Mouse (Mus musculus) heart, embryonic 12.5 days (tissue): ENCODE data around the gene Ttc34. TPM values are rescaled to one million over a fixed set of nuclear protein-coding genes. Genes with fewer than 3 reads are reported as not detected.

Source experiments
- ATAC-seq: fragments of 200-750 bp; cut with Nextera tagmentation; 2 replicates; pipeline ENCODE4 v1.8.0; 2017; ENCODE audit warnings: moderate TSS enrichment, moderate library complexity; ENCODE audit not compliant: insufficient number of reproducible peaks, low FRiP score
- H3K27ac ChIP-seq: fragments of 300-500 bp; sonication (generic); 2 replicates; pipeline ENCODE4 v1.5.1; 2016; ENCODE audit warnings: mild to moderate bottlenecking, moderate library complexity; ENCODE audit not compliant: poor library complexity, severe bottlenecking
- H3K27me3 ChIP-seq: fragments of 300-500 bp; sonication (generic); replicated peaks from 2 replicates; pipeline ENCODE4 v1.6.1; 2016; ENCODE audit warnings: mild to moderate bottlenecking, moderate library complexity
- H3K36me3 ChIP-seq: fragments of 300-500 bp; sonication (generic); 2 replicates; pipeline ENCODE4 v1.6.1; 2016; ENCODE audit warnings: mild to moderate bottlenecking, moderate library complexity
- H3K4me1 ChIP-seq: fragments of 300-500 bp; sonication (generic); replicated peaks from 2 replicates; pipeline ENCODE4 v1.6.1; 2016; ENCODE audit warnings: mild to moderate bottlenecking
- H3K4me2 ChIP-seq: fragments of 300-500 bp; sonication (generic); 2 replicates; pipeline ENCODE4 v1.6.1; 2016; ENCODE audit warnings: mild to moderate bottlenecking, moderate library complexity
- H3K4me3 ChIP-seq: fragments of 300-500 bp; sonication (generic); 2 replicates; pipeline ENCODE4 v1.5.1; 2016; ENCODE audit warnings: mild to moderate bottlenecking
- H3K9ac ChIP-seq: fragments of 300-500 bp; sonication (generic); 2 replicates; pipeline ENCODE4 v1.6.1; 2016; ENCODE audit warnings: mild to moderate bottlenecking, moderate library complexity
- H3K9me3 ChIP-seq: fragments of 300-500 bp; sonication (generic); replicated peaks from 2 replicates; pipeline ENCODE4 v1.6.1; 2016; ENCODE audit warnings: mild to moderate bottlenecking, moderate library complexity
- WGBS: fragments of 180-500 bp; shearing (Covaris S2); methylation state at CpG from one replicate; pipeline ENCODE4 v1.1.7; 2016; 5-methylcytosine and 5-hydroxymethylcytosine counted together
- polyA plus RNA-seq: library from polyadenylated mRNA; unstranded; fragments of >200 nt; fragmentation: Nextera tagmentation; extraction: Ambion mirVana; gene quantifications from 2 replicates; pipeline ENCODE4 v1.2.1, GENCODE M21; 2016

Gene Ttc34
- 0.11 and 0.62 TPM in 2 replicates for polyA plus RNA-seq

DNA sequence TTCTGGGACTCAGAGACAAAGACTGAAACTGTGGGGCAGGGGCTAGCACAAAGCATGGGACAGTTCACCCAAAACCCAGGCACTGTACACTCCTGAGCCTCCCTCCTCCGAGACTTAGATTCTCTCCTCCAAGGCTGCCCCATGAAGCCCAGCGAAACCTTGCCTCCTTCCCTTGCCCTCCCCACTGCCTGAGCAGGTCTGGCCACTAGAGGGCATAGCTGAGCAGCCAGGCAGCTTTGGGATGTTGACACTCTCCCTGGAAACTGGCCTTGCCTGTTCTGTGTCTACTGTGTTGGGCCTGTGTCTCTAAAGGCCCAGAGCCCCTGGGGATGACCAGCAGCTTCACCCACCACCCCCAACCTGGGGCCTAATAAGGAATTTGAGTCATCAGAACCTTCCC is at the start of gene Ttc34:
Gene Ttc34 (plus strand): TSS at position 290 of the 400 bp plus-strand sequence.
- no peak within 1 kb of the TSS for H3K9ac ChIP-seq
- no peak for ATAC-seq
- H3K4me3 ChIP-seq = no peak within 1 kb of the TSS
- H3K27ac ChIP-seq = no peak within 1 kb of the TSS
- H3K27me3 ChIP-seq = peaks cover 36% of the 10 kb centered on the region
- 55% methylated on average over 2 of the region's 2 CpGs for WGBS
- no peak within 1 kb of the TSS for H3K4me2 ChIP-seq
- no peaks in the 10 kb centered on the region for H3K4me1 ChIP-seq
- no peaks in the 10 kb centered on the region for H3K36me3 ChIP-seq
- H3K9me3 ChIP-seq = no peaks in the 10 kb centered on the region

GRCm38 (mm10) chr4:154787960-154788702 is 49.1 kb upstream of the Ttc34 start:
- WGBS = 37% methylated on average over 13 of the region's 13 CpGs
- Histone ChIP-seq H3K36me3 (no peaks in the 10 kb centered on the region), H3K9ac (peak overlapping the region; percentile 36; the same call in 1 of the 2 replicates), H3K9me3 (no peaks in the 10 kb centered on the region), H3K27ac (peak overlapping the region; percentile 51), H3K4me2 (no peak overlapping the region), H3K27me3 (0 out of 2 replicates have a peak, but pooled peaks cover 3% of the 10 kb centered on the region), H3K4me3 (no peak overlapping the region), H3K4me1 (peaks cover 41% of the 10 kb centered on the region)
- no peak for ATAC-seq

- no peak overlapping the region for H3K27ac ChIP-seq
- no peak for ATAC-seq
- H3K27me3 ChIP-seq = peaks cover 14% of the 10 kb centered on the region
- peaks cover 18% of the 10 kb centered on the region for H3K4me1 ChIP-seq
- no peak overlapping the region for H3K9ac ChIP-seq
- no peaks in the 10 kb centered on the region for H3K36me3 ChIP-seq
- 87% methylated on average over 7 of the region's 7 CpGs for WGBS
- H3K9me3 ChIP-seq = no peaks in the 10 kb centered on the region
- H3K4me2 ChIP-seq = no peak overlapping the region
- no peak overlapping the region for H3K4me3 ChIP-seq
Observed at GRCm38 (mm10) chr4:154791894-154792293, 45.4 kb upstream of the Ttc34 start.

GRCm38 (mm10) chr4:154793499-154793898 is 43.8 kb upstream of the Ttc34 start:
- Histone ChIP-seq H3K4me3 (no peak overlapping the region), H3K9me3 (no peaks in the 10 kb centered on the region), H3K36me3 (no peaks in the 10 kb centered on the region), H3K9ac (no peak overlapping the region), H3K4me1 (peaks cover 6% of the 10 kb centered on the region), H3K27me3 (peaks cover 18% of the 10 kb centered on the region), H3K27ac (no peak overlapping the region), H3K4me2 (no peak overlapping the region)
- 64% methylated on average over 7 of the region's 7 CpGs for WGBS
- no peak for ATAC-seq

- H3K9me3 ChIP-seq = no peaks in the 10 kb centered on the region
- peaks cover 54% of the 10 kb centered on the region for H3K27me3 ChIP-seq
- H3K9ac ChIP-seq = no peak overlapping the region
- no peak overlapping the region for H3K27ac ChIP-seq
- H3K4me3 ChIP-seq = no peak overlapping the region
- H3K4me1 ChIP-seq = 0 out of 2 replicates have a peak, but pooled peaks cover 8% of the 10 kb centered on the region
- ATAC-seq = no peak
- no peaks in the 10 kb centered on the region for H3K36me3 ChIP-seq
- H3K4me2 ChIP-seq = no peak overlapping the region
- 4% methylated on average over 4 of the region's 4 CpGs for WGBS
Observed at GRCm38 (mm10) chr4:154797834-154798233, 39.4 kb upstream of the Ttc34 start.

GRCm38 (mm10) chr4:154800543-154800942 is 36.7 kb upstream of the Ttc34 start:
- Histone ChIP-seq H3K4me1 (0 out of 2 replicates have a peak, but pooled peaks cover 8% of the 10 kb centered on the region), H3K27ac (no peak overlapping the region), H3K4me3 (no peak overlapping the region), H3K9ac (no peak overlapping the region), H3K4me2 (no peak overlapping the region), H3K36me3 (no peaks in the 10 kb centered on the region), H3K27me3 (peaks cover 74% of the 10 kb centered on the region), H3K9me3 (no peaks in the 10 kb centered on the region)
- 57% methylated on average over 5 of the region's 5 CpGs for WGBS
- no peak for ATAC-seq

GRCm38 (mm10) chr4:154802210-154802609 is 35.0 kb upstream of the Ttc34 start:
- Histone ChIP-seq H3K36me3 (no peaks in the 10 kb centered on the region), H3K9ac (no peak overlapping the region; the same call in 1 of the 2 replicates), H3K4me2 (peak overlapping the region; percentile 49), H3K9me3 (no peaks in the 10 kb centered on the region), H3K4me3 (peak overlapping the region; percentile 20), H3K4me1 (0 out of 2 replicates have a peak, but pooled peaks cover 8% of the 10 kb centered on the region), H3K27me3 (peaks cover 76% of the 10 kb centered on the region), H3K27ac (no peak overlapping the region)
- no peak for ATAC-seq
- 5% methylated on average over 26 of the region's 26 CpGs for WGBS

- Histone ChIP-seq H3K36me3 (no peaks in the 10 kb centered on the region), H3K4me1 (peaks cover 15% of the 10 kb centered on the region), H3K9me3 (no peaks in the 10 kb centered on the region), H3K4me3 (no peak overlapping the region), H3K9ac (no peak overlapping the region), H3K27me3 (peaks cover 25% of the 10 kb centered on the region; the same call in 1 of the 2 replicates), H3K4me2 (no peak overlapping the region), H3K27ac (no peak overlapping the region)
- ATAC-seq = 0 out of 2 replicates have a peak, but pooled peaks have one; percentile 26
- WGBS = 33% methylated on average over 6 of the region's 6 CpGs
Observed at GRCm38 (mm10) chr4:154825662-154826061, 11.6 kb upstream of the Ttc34 start.

GRCm38 (mm10) chr4:154826224-154826623 is 11.0 kb upstream of the Ttc34 start:
- 45% methylated on average over 7 of the region's 7 CpGs for WGBS
- Histone ChIP-seq H3K4me2 (no peak overlapping the region), H3K9me3 (no peaks in the 10 kb centered on the region), H3K4me3 (no peak overlapping the region), H3K27ac (no peak overlapping the region), H3K36me3 (no peaks in the 10 kb centered on the region), H3K9ac (no peak overlapping the region), H3K4me1 (peaks cover 15% of the 10 kb centered on the region), H3K27me3 (peaks cover 20% of the 10 kb centered on the region; the same call in 1 of the 2 replicates)
- no peak for ATAC-seq

GRCm38 (mm10) chr4:154827181-154827580 is 10.1 kb upstream of the Ttc34 start:
- H3K4me2 ChIP-seq = no peak overlapping the region
- no peak overlapping the region for H3K9ac ChIP-seq
- WGBS = 80% methylated on average over 7 of the region's 7 CpGs
- H3K27ac ChIP-seq = no peak overlapping the region
- no peaks in the 10 kb centered on the region for H3K9me3 ChIP-seq
- peaks cover 15% of the 10 kb centered on the region for H3K4me1 ChIP-seq
- H3K27me3 ChIP-seq = peaks cover 15% of the 10 kb centered on the region; the same call in 1 of the 2 replicates
- H3K4me3 ChIP-seq = no peak overlapping the region
- no peaks in the 10 kb centered on the region for H3K36me3 ChIP-seq
- ATAC-seq = no peak

DNA sequence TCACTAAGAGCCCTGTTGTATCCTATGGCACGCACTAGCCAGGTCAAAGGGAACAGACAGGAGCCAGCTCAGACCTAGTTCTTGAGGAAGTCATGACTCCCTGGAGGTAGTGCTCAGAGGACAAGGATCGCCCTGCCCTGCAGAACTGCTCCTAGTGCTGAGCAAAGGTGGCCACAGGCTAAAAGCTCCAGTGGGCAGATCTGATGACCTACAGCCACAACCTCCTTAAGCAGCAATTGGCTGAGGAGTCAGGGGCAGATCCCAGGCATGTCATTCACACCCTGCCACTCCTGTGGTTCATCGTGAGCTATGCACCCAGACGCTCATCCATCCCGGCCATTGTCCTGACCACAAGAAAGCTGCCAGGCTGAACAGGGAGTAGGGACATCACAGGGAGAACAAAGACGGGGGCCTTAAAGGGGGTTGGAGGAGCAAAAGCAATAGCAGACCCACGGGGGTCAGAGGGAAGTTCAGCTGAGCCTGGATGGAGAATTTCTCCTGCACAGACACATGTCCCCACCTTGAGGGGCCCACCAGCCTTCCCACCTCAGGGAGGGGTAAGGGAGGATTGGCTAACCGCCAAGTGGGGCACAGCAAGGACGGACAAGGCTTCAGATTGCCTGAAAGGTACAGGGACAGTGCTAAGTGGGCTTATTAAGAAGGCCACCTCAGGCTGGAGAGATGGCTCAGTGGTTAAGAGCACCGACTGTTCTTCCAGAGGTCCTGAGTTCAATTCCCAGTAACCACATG is 9.2 kb upstream of the Ttc34 start:
- no peak overlapping the region for H3K9ac ChIP-seq
- no peaks in the 10 kb centered on the region for H3K9me3 ChIP-seq
- no peak overlapping the region for H3K4me3 ChIP-seq
- no peak overlapping the region for H3K4me2 ChIP-seq
- H3K27me3 ChIP-seq = peaks cover 20% of the 10 kb centered on the region; the same call in 1 of the 2 replicates
- H3K4me1 ChIP-seq = peaks cover 15% of the 10 kb centered on the region
- ATAC-seq = no peak
- no peak overlapping the region for H3K27ac ChIP-seq
- 37% methylated on average over 10 of the region's 10 CpGs for WGBS
- no peaks in the 10 kb centered on the region for H3K36me3 ChIP-seq
